Mouse (Mus musculus): ENCODE data around the gene Tmem136. TPM values are rescaled to one million over a fixed set of nuclear protein-coding genes. Genes with fewer than 3 reads are reported as not detected.

Gene Tmem136
- polyA plus RNA-seq, 1 experiment from 2014 or later: 8.6 TPM

DNA sequence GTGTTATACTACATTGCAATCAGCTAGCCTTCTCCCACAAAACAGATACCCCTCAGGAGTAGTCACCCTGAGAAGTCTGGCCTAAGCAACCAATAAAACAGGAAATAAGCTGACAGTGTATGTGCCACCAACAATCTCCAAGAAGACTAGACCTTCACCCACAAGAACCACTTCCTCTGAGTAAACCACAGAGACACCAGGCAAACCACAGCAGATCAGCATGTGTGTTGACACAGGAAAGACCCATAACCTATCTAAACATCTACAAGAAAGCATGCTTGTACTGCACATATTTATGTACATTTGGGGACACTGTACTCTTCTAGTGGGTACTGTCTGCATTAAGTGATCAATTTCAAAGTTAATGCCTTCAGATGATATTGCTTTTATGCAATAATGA is 20.0 kb downstream of the Tmem136 start:
- Histone ChIP-seq H3K9ac (no peak overlapping the region), H3K27me3 (no peaks in the 10 kb centered on the region), H3K4me2 (no peak overlapping the region), H3K27ac (no peak overlapping the region), H3K4me3 (replicated peaks) (no peak overlapping the region), H3K9me3 (replicated peaks) (no peaks in the 10 kb centered on the region), H3K36me3 (no peaks in the 10 kb centered on the region), H3K4me1 (peaks cover 35% of the 10 kb centered on the region)
- no peak for ATAC-seq (replicated peaks; ENCODE audit: low FRiP score)

DNA sequence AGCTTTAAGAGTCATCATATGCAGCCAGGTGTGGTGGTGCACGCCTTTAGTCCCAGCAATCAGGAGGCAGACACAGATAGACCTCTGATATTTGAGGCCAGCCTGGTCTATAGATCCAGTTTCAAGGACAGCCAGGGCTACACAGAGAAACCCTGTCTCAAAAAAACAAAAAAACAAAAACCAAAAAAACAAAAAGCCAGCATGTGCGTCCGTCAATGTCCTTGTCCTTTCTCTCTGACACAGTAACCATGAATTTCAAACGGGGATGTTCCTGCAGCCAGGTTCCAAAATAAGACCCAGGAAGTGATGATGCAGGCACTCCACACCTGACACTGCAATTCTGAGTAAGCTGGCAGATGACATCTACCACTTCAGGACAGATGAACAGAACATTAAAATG is 21.5 kb downstream of the Tmem136 start:
- Histone ChIP-seq H3K9ac (no peak overlapping the region), H3K4me3 (replicated peaks) (no peak overlapping the region), H3K27me3 (no peaks in the 10 kb centered on the region), H3K4me2 (no peak overlapping the region), H3K27ac (no peak overlapping the region), H3K36me3 (no peaks in the 10 kb centered on the region), H3K4me1 (peaks cover 29% of the 10 kb centered on the region), H3K9me3 (replicated peaks) (no peaks in the 10 kb centered on the region)
- 84% methylated on average over 4 of the region's 4 CpGs for WGBS
- no peak for ATAC-seq (replicated peaks; ENCODE audit: low FRiP score)

DNA sequence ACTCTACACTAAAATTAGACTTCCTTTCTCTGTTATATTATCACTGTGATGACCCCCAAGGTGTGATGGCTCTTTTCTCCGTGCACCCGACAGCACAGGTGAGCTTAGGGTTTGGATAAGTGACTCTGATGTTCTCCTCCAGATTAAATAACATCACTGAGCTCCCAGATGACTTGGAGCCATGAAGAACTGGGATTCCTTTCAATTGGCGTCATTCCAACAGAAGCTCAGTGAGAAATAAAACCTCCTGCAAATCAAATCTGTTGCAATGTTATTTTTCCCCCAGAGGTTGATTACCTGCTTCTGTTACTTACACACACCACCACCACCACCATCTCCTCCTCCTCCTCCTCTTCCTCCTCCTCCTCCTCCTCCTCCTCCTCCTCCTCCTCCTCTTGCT is 22.6 kb downstream of the Tmem136 start:
- Histone ChIP-seq H3K9ac (no peak overlapping the region), H3K4me3 (replicated peaks) (no peak overlapping the region), H3K9me3 (replicated peaks) (no peaks in the 10 kb centered on the region), H3K27ac (no peak overlapping the region), H3K27me3 (no peaks in the 10 kb centered on the region), H3K4me1 (peaks cover 26% of the 10 kb centered on the region), H3K36me3 (no peaks in the 10 kb centered on the region), H3K4me2 (no peak overlapping the region)
- ATAC-seq (replicated peaks; ENCODE audit: low FRiP score): no peak
- 24% methylated on average over 3 of the region's 3 CpGs for WGBS

DNA sequence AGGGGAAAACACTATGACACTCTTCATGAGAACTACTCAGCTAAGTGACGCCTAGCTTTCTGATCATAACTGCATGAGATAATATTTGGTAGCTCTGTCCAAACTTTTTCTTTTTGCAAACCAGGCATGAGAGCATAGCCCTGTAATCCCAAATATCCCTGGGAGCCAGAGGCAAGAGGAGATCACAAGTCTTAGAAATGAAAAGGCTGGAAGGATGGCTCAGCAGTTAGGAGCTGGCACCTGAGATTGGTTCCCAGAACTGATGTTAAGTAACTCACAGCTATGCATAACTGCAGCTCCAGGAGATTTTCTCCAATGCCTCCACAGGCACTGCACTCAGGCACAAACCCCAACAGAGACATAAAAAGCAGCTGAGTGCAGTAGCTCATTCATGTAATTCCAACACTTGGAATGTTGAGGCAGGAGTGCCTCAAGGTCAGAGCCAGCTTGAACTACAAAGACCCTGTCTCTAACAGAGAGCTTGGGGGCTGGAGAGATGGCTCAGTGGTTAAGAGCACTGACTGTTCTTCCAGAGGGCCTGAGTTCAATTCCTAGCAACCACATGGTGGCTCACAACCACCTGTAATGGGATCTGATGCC is 30.6 kb downstream of the Tmem136 start:
- no peak overlapping the region for H3K27ac ChIP-seq
- H3K4me1 ChIP-seq: peaks cover 41% of the 10 kb centered on the region
- no peak overlapping the region for H3K4me3 ChIP-seq (replicated peaks)
- H3K9ac ChIP-seq: no peak overlapping the region
- WGBS: 84% methylated on average over 1 of the region's 1 CpGs
- H3K36me3 ChIP-seq: no peaks in the 10 kb centered on the region
- no peaks in the 10 kb centered on the region for H3K9me3 ChIP-seq (replicated peaks)
- no peaks in the 10 kb centered on the region for H3K27me3 ChIP-seq
- H3K4me2 ChIP-seq: no peak overlapping the region
- no peak for ATAC-seq (replicated peaks; ENCODE audit: low FRiP score)

DNA sequence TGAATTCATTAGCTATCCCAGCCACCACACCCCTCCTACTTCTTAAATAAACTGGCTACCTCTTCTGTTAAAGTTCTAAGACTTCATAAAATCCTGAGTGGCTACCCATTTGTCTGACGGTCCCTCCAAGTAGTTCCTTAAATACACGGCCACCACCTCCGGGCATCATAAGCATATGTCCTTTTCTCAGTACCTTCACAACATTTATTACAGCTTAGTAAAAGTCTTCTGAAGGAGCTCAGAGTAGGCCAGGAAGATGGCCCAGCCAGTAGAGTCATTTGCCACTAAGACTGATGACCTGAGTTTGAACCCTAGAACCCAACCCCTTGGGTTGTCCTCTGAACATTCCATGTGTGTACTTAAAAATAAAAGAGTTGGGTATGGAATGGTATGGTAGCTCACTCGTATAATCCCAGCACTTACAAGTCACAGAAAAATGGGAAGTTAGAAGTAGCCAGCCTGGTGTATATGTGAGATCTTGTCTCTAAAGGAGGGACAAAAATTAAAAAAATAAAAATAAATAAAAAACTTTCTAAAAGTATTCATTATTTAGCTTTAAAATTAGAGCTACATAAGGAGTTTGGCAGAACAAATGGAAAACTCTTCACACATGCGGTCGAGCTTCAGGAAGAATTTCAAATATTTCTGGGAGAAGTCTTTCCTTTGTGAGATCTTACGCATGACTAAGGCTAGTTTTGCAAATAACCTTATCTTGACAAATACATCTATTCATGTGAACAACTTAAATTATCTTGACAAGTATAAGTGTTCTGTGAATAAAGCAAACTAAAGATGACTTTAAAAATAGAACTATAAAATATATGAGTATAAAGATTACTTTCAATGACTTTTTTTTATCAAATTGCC is 31.6 kb downstream of the Tmem136 start:
- H3K9ac ChIP-seq: no peak overlapping the region
- no peak for ATAC-seq (replicated peaks; ENCODE audit: low FRiP score)
- H3K36me3 ChIP-seq: no peaks in the 10 kb centered on the region
- WGBS: 66% methylated on average over 7 of the region's 7 CpGs
- no peaks in the 10 kb centered on the region for H3K27me3 ChIP-seq
- no peaks in the 10 kb centered on the region for H3K9me3 ChIP-seq (replicated peaks)
- no peak overlapping the region for H3K4me2 ChIP-seq
- H3K4me1 ChIP-seq: peaks cover 41% of the 10 kb centered on the region
- no peak overlapping the region for H3K27ac ChIP-seq
- no peak overlapping the region for H3K4me3 ChIP-seq (replicated peaks)

DNA sequence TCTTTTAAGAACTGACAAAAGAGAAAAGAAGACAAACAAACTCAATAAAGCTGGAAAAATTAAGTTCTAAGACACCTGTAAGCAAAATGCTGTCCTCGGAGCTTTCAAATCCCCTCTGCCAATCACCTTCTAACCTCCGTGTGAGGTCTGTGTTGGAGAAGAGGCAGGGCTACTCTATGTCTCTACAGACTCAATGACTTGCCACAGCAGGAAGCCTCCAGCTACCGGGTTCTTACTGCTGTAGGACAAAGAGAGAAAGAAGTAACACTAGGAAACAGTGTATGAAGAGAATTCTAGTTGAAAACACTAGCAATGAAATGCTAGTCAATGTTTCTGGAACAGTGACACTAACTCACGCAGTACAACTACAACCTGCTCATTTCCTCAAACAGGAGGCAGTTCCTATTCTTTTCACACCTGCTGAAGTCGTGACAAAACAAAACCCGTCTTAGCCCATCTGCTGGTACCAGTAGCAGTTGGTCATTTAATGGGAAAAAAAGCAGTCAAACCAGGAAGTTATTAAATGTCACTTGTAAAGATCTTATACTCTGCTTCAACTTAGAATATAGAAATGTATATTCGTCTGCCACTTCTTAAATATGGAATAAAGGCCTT is 32.8 kb downstream of the Tmem136 start:
- Histone ChIP-seq H3K27me3 (no peaks in the 10 kb centered on the region), H3K4me2 (no peak overlapping the region), H3K9me3 (replicated peaks) (no peaks in the 10 kb centered on the region), H3K36me3 (no peaks in the 10 kb centered on the region), H3K9ac (no peak overlapping the region), H3K4me3 (replicated peaks) (no peak overlapping the region), H3K4me1 (peaks cover 39% of the 10 kb centered on the region), H3K27ac (no peak overlapping the region)
- 55% methylated on average over 7 of the region's 7 CpGs for WGBS
- ATAC-seq (replicated peaks; ENCODE audit: low FRiP score): no peak

DNA sequence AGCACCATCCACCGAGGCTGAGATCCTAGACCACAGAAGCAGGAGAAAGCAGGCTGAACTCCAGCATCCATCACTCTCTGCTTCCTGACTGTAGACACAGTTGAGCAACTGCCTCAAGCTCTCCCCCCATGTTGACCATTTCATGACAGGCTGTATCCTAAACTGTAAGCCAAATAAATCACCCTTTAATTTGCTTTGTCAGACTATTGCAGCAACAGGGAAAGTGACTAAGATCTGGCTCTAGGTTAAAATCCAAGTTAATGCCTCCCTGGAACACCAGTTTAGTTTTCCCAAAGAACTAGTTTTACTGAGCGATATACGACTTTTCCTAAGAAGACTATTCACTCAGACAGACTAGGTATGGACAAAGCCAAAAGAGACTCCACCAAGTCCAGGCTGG is 37.7 kb downstream of the Tmem136 start:
- Histone ChIP-seq H3K4me2 (no peak overlapping the region), H3K9ac (no peak overlapping the region), H3K27me3 (no peaks in the 10 kb centered on the region), H3K36me3 (no peaks in the 10 kb centered on the region), H3K9me3 (replicated peaks) (no peaks in the 10 kb centered on the region), H3K27ac (no peak overlapping the region), H3K4me1 (peaks cover 15% of the 10 kb centered on the region), H3K4me3 (replicated peaks) (no peak overlapping the region)
- ATAC-seq (replicated peaks; ENCODE audit: low FRiP score): no peak
- 78% methylated on average over 3 of the region's 3 CpGs for WGBS

DNA sequence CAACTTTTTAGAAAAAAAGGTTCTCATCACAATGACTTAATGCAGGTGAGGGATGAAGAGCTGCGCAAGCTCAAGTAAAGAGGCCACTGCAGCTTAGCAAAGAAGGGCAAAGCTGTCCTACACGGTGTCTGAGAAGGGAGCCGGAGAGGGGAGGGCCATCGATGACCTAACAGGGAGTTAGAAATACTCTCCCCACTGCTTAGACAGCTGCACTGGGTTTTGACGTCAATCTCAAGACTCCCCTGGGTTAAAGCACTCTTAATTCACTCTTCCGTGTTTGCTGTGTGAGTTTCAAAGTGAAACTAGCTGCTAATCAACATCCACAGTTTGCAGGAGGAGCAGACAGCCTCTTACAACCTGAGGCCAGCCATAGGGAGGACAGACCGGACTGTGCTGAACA is 40.2 kb downstream of the Tmem136 start:
- Histone ChIP-seq H3K9ac (no peak overlapping the region), H3K9me3 (replicated peaks) (no peaks in the 10 kb centered on the region), H3K27ac (no peak overlapping the region), H3K27me3 (no peaks in the 10 kb centered on the region), H3K4me2 (no peak overlapping the region), H3K4me1 (peaks cover 27% of the 10 kb centered on the region), H3K4me3 (replicated peaks) (no peak overlapping the region), H3K36me3 (no peaks in the 10 kb centered on the region)
- no peak for ATAC-seq (replicated peaks; ENCODE audit: low FRiP score)
- 54% methylated on average over 7 of the region's 7 CpGs for WGBS

DNA sequence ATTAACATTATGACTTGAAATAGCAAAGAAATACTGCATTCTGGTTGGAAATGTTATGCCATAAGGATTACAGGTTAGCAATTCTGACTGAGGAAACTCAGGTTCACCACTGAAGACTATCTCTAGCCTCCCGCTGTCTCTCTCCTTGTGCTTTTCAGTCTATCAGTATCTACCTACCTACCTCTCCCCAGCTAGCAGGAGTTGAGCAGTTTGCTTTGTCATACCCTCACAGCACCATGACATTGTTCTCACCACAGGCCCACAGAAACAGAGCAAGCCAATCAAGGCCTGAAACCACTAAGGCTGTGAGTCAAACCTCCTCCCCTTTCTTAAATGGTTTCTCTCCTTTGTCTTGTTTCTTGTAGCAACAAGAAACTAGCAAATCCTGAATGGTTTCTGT is 41.8 kb downstream of the Tmem136 start:
- Histone ChIP-seq H3K4me3 (replicated peaks) (no peak overlapping the region), H3K9ac (no peak overlapping the region), H3K27ac (no peak overlapping the region), H3K36me3 (no peaks in the 10 kb centered on the region), H3K4me1 (peaks cover 33% of the 10 kb centered on the region), H3K9me3 (replicated peaks) (no peaks in the 10 kb centered on the region), H3K4me2 (no peak overlapping the region), H3K27me3 (no peaks in the 10 kb centered on the region)
- WGBS: 95% methylated on average over 1 of the region's 1 CpGs
- ATAC-seq (replicated peaks; ENCODE audit: low FRiP score): no peak

DNA sequence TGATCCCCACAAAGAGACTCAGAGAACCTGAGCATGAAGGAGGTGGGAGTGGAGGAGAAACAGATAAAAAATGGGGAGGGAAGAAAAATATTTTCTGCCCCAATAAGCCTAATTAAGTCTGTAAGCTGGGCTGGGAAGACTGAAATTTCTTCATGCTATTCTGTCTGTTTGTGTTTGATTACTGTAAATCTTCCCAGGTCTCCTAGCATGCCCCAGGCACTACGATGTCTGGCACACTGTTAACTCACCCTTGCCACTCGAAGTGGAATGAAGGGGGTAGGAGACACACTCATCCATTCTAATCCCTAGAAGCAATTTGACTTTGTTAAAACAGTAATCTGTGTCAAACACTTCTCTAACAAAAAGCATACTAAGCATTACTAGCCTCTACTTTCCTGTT is 44.6 kb downstream of the Tmem136 start:
- ATAC-seq (replicated peaks; ENCODE audit: low FRiP score): no peak
- 26% methylated on average over 2 of the region's 2 CpGs for WGBS

DNA sequence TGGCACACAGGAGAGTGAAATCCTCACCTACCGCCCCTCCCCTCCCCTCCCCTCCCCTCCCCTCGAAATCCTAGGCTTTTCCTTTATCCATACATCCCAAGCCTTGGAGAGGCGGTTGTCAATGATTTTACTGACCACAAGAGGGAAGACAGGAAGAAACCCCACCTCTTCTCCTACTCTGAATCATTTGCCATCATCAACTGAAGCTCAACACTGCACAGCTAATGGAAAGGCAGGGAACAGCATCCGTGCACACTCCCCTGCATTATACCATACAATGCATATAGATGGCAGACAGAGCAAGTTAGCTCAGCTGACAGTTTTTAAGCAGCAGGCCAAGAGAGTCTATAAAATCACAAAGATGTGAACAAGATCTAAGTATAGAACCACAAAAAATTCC is 45.2 kb downstream of the Tmem136 start:
- Histone ChIP-seq H3K27ac (peak overlapping the region; percentile 68), H3K9me3 (replicated peaks) (no peaks in the 10 kb centered on the region), H3K36me3 (no peaks in the 10 kb centered on the region), H3K4me3 (replicated peaks) (no peak overlapping the region), H3K4me1 (peaks cover 43% of the 10 kb centered on the region), H3K9ac (no peak overlapping the region), H3K27me3 (no peaks in the 10 kb centered on the region), H3K4me2 (no peak overlapping the region)
- peak; percentile 66; the same call in 1 of the 2 replicates for ATAC-seq (replicated peaks; ENCODE audit: low FRiP score)
- WGBS: 20% methylated on average over 4 of the region's 4 CpGs

More for the DNA sequence above, 44.6 kb downstream of the Tmem136 start:
- H3K9me3 ChIP-seq (replicated peaks): no peaks in the 10 kb centered on the region
- H3K9ac ChIP-seq: no peak overlapping the region
- peak overlapping the region; percentile 68; the same call in 1 of the 2 replicates for H3K27ac ChIP-seq
- no peak overlapping the region for H3K4me3 ChIP-seq (replicated peaks)
- no peaks in the 10 kb centered on the region for H3K36me3 ChIP-seq
- no peaks in the 10 kb centered on the region for H3K27me3 ChIP-seq
- H3K4me1 ChIP-seq: peaks cover 47% of the 10 kb centered on the region
- no peak overlapping the region for H3K4me2 ChIP-seq

DNA sequence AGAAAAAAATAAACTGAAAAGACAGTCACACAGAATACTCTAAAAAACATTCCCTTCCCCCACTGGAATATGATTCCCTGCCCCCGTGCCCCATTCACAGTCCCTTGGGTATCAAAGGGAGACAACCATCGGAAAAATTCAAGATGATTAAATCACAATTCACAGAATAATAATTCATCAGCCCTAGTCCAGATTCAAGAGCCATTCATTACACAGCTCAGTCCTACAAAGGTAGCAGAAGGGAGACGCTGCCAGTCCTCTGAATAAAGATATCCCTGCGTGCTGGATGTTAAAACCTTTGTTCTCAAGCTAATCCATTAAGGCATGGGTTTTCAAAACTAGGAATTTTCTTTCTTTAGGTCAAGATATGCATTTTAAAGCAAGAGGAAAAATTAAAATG is 45.8 kb downstream of the Tmem136 start:
- 61% methylated on average over 4 of the region's 4 CpGs for WGBS

More for the DNA sequence above, 45.8 kb downstream of the Tmem136 start:
- Histone ChIP-seq H3K27ac (no peak overlapping the region), H3K27me3 (no peaks in the 10 kb centered on the region), H3K4me3 (replicated peaks) (no peak overlapping the region), H3K9ac (no peak overlapping the region), H3K9me3 (replicated peaks) (no peaks in the 10 kb centered on the region), H3K4me1 (peaks cover 41% of the 10 kb centered on the region), H3K36me3 (no peaks in the 10 kb centered on the region), H3K4me2 (no peak overlapping the region)
- no peak for ATAC-seq (replicated peaks; ENCODE audit: low FRiP score)
